Mouse (Mus musculus): ENCODE data around the gene Glis3. TPM values are rescaled to one million over a fixed set of nuclear protein-coding genes. Genes with fewer than 3 reads are reported as not detected.

Glis3 gene
- total RNA-seq, 1 experiment = 3.3 TPM

- H3K9me3 ChIP-seq (ENCODE audit: control insufficient read depth, insufficient read depth, low read depth, low read length) = no peaks in the 10 kb centered on the region
- no peaks in the 10 kb centered on the region for H3K4me1 ChIP-seq (ENCODE audit: control insufficient read depth in 2 of 2, insufficient read depth in 2 of 2, low read length in 2 of 2, poor library complexity in 1 of 2)
- in situ Hi-C loops (cut with MboI; ENCODE audit: low sequenced_read_pairs in 2 of 2, unreplicated experiment in 2 of 2) = no loop called here
- H3K4me3 ChIP-seq (ENCODE audit: insufficient read depth in 1 of 2, low read depth in 1 of 2, low read length in 2 of 2, poor library complexity in 1 of 2, severe bottlenecking in 1 of 2) = no peak overlapping the region
- no peak overlapping the region for H3K9ac ChIP-seq (ENCODE audit: insufficient read depth, low read depth, low read length, poor library complexity, severe bottlenecking)
- H3K27ac ChIP-seq (ENCODE audit: insufficient read depth, low read depth, low read length, poor library complexity, severe bottlenecking) = no peak overlapping the region
- TF ChIP-seq CHD2 (IDR thresholded peaks at IDR 0.05; ENCODE audit: low read depth, low read length) (no peak), MAFK (IDR thresholded peaks at IDR 0.05; ENCODE audit: insufficient read depth, low read depth, low read length) (no peak), HCFC1 (IDR thresholded peaks at IDR 0.05; ENCODE audit: borderline replicate concordance, insufficient read depth, low read length) (no peak), ZC3H11A (IDR thresholded peaks at IDR 0.05; ENCODE audit: borderline replicate concordance, low read depth, low read length) (no peak), ZNF384 (IDR thresholded peaks at IDR 0.05; ENCODE audit: low read depth, low read length) (no peak)
- DNase-seq (ENCODE audit: low read depth, low spot score) = no peak
- H3K36me3 ChIP-seq (ENCODE audit: control insufficient read depth, insufficient read depth, low read length, poor library complexity, severe bottlenecking) = no peaks in the 10 kb centered on the region
Measured at GRCm38 (mm10) chr19:28516487-28516886, 163.4 kb downstream of the Glis3 start.

DNA sequence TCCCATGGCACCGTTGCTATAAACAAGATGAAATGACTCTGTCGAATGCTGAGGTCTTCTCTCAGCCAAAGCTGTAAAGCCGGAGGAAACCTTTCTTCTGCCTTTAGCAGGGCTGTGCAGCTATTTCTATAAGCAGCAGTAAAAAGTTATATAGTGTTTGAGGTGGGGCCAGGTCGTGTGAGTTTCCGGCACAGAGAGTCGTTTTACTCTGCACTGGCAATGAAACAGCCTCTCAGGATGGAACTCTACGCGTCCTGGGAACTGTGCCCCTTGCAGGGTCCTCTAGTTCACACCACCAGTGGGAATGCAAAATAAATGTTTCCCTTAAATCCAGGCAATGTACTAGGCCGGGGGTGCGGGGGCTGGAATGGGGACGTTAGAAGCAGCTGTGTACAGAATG lies 167.4 kb downstream of the Glis3 start:
- H3K27ac ChIP-seq (ENCODE audit: insufficient read depth, low read depth, low read length, poor library complexity, severe bottlenecking) = no peak overlapping the region
- no peak overlapping the region for H3K4me3 ChIP-seq (ENCODE audit: insufficient read depth in 1 of 2, low read depth in 1 of 2, low read length in 2 of 2, poor library complexity in 1 of 2, severe bottlenecking in 1 of 2)
- no peaks in the 10 kb centered on the region for H3K4me1 ChIP-seq (ENCODE audit: control insufficient read depth in 2 of 2, insufficient read depth in 2 of 2, low read length in 2 of 2, poor library complexity in 1 of 2)
- DNase-seq (ENCODE audit: low read depth, low spot score) = no peak
- TF ChIP-seq HCFC1 (IDR thresholded peaks at IDR 0.05; ENCODE audit: borderline replicate concordance, insufficient read depth, low read length) = no peak
- no peak for TF ChIP-seq MAFK (IDR thresholded peaks at IDR 0.05; ENCODE audit: insufficient read depth, low read depth, low read length)
- TF ChIP-seq ZNF384 (IDR thresholded peaks at IDR 0.05; ENCODE audit: low read depth, low read length) = no peak
- in situ Hi-C loops (cut with MboI; ENCODE audit: low sequenced_read_pairs in 2 of 2, unreplicated experiment in 2 of 2) = no loop called here
- no peak overlapping the region for H3K9ac ChIP-seq (ENCODE audit: insufficient read depth, low read depth, low read length, poor library complexity, severe bottlenecking)
- no peaks in the 10 kb centered on the region for H3K36me3 ChIP-seq (ENCODE audit: control insufficient read depth, insufficient read depth, low read length, poor library complexity, severe bottlenecking)
- no peaks in the 10 kb centered on the region for H3K9me3 ChIP-seq (ENCODE audit: control insufficient read depth, insufficient read depth, low read depth, low read length)

GRCm38 (mm10) chr19:28511910-28512309 lies 168.0 kb downstream of the Glis3 start:
- in situ Hi-C loops (cut with MboI; ENCODE audit: low sequenced_read_pairs in 2 of 2, unreplicated experiment in 2 of 2) = no loop called here
- Histone ChIP-seq H3K9me3 (ENCODE audit: control insufficient read depth, insufficient read depth, low read depth, low read length) (no peaks in the 10 kb centered on the region), H3K36me3 (ENCODE audit: control insufficient read depth, insufficient read depth, low read length, poor library complexity, severe bottlenecking) (no peaks in the 10 kb centered on the region), H3K9ac (ENCODE audit: insufficient read depth, low read depth, low read length, poor library complexity, severe bottlenecking) (no peak overlapping the region), H3K27ac (ENCODE audit: insufficient read depth, low read depth, low read length, poor library complexity, severe bottlenecking) (no peak overlapping the region), H3K4me1 (ENCODE audit: control insufficient read depth in 2 of 2, insufficient read depth in 2 of 2, low read length in 2 of 2, poor library complexity in 1 of 2) (no peaks in the 10 kb centered on the region), H3K4me3 (ENCODE audit: insufficient read depth in 1 of 2, low read depth in 1 of 2, low read length in 2 of 2, poor library complexity in 1 of 2, severe bottlenecking in 1 of 2) (no peak overlapping the region)
- no peak for DNase-seq (ENCODE audit: low read depth, low spot score)
- no peak for TF ChIP-seq ZC3H11A (IDR thresholded peaks at IDR 0.05; ENCODE audit: borderline replicate concordance, low read depth, low read length)
- no peak for TF ChIP-seq CHD2 (IDR thresholded peaks at IDR 0.05; ENCODE audit: low read depth, low read length)
- no peak for TF ChIP-seq ZNF384 (IDR thresholded peaks at IDR 0.05; ENCODE audit: low read depth, low read length)
- no peak for TF ChIP-seq HCFC1 (IDR thresholded peaks at IDR 0.05; ENCODE audit: borderline replicate concordance, insufficient read depth, low read length)
- no peak for TF ChIP-seq MAFK (IDR thresholded peaks at IDR 0.05; ENCODE audit: insufficient read depth, low read depth, low read length)

GRCm38 (mm10) chr19:28505376-28505775 lies 174.5 kb downstream of the Glis3 start:
- no peaks in the 10 kb centered on the region; the same call in 1 of the 2 replicates for H3K36me3 ChIP-seq (ENCODE audit: control insufficient read depth, insufficient read depth, low read length, poor library complexity, severe bottlenecking)
- H3K4me1 ChIP-seq (ENCODE audit: control insufficient read depth in 2 of 2, insufficient read depth in 2 of 2, low read length in 2 of 2, poor library complexity in 1 of 2) = no peaks in the 10 kb centered on the region
- in situ Hi-C loops (cut with MboI; ENCODE audit: low sequenced_read_pairs in 2 of 2, unreplicated experiment in 2 of 2) = no loop called here
- no peak for TF ChIP-seq MAFK (IDR thresholded peaks at IDR 0.05; ENCODE audit: insufficient read depth, low read depth, low read length)
- H3K9me3 ChIP-seq (ENCODE audit: control insufficient read depth, insufficient read depth, low read depth, low read length) = no peaks in the 10 kb centered on the region
- no peak overlapping the region for H3K4me3 ChIP-seq (ENCODE audit: insufficient read depth in 1 of 2, low read depth in 1 of 2, low read length in 2 of 2, poor library complexity in 1 of 2, severe bottlenecking in 1 of 2)
- no peak overlapping the region for H3K27ac ChIP-seq (ENCODE audit: insufficient read depth, low read depth, low read length, poor library complexity, severe bottlenecking)
- no peak overlapping the region for H3K9ac ChIP-seq (ENCODE audit: insufficient read depth, low read depth, low read length, poor library complexity, severe bottlenecking)
- DNase-seq (ENCODE audit: low read depth, low spot score) = no peak

- Histone ChIP-seq H3K27ac (ENCODE audit: insufficient read depth, low read depth, low read length, poor library complexity, severe bottlenecking) (no peak overlapping the region; the same call in 1 of the 2 replicates), H3K4me1 (ENCODE audit: control insufficient read depth in 2 of 2, insufficient read depth in 2 of 2, low read length in 2 of 2, poor library complexity in 1 of 2) (no peaks in the 10 kb centered on the region), H3K4me3 (ENCODE audit: insufficient read depth in 1 of 2, low read depth in 1 of 2, low read length in 2 of 2, poor library complexity in 1 of 2, severe bottlenecking in 1 of 2) (no peak overlapping the region), H3K9ac (ENCODE audit: insufficient read depth, low read depth, low read length, poor library complexity, severe bottlenecking) (no peak overlapping the region), H3K36me3 (ENCODE audit: control insufficient read depth, insufficient read depth, low read length, poor library complexity, severe bottlenecking) (no peaks in the 10 kb centered on the region; the same call in 1 of the 2 replicates), H3K9me3 (ENCODE audit: control insufficient read depth, insufficient read depth, low read depth, low read length) (no peaks in the 10 kb centered on the region)
- DNase-seq (ENCODE audit: low read depth, low spot score) = no peak
- in situ Hi-C loops (cut with MboI; ENCODE audit: low sequenced_read_pairs in 2 of 2, unreplicated experiment in 2 of 2) = no loop called here
- no peak for TF ChIP-seq HCFC1 (IDR thresholded peaks at IDR 0.05; ENCODE audit: borderline replicate concordance, insufficient read depth, low read length)
- no peak for TF ChIP-seq ZNF384 (IDR thresholded peaks at IDR 0.05; ENCODE audit: low read depth, low read length)
- no peak for TF ChIP-seq CHD2 (IDR thresholded peaks at IDR 0.05; ENCODE audit: low read depth, low read length)
- no peak for TF ChIP-seq ZC3H11A (IDR thresholded peaks at IDR 0.05; ENCODE audit: borderline replicate concordance, low read depth, low read length)
- no peak for TF ChIP-seq MAFK (IDR thresholded peaks at IDR 0.05; ENCODE audit: insufficient read depth, low read depth, low read length)
Measured at GRCm38 (mm10) chr19:28503011-28503410, 176.9 kb downstream of the Glis3 start.

Data from ES-E14 (cell line).